ENCODE assay signal across 22 mouse cellular contexts in the genomic region with DNA sequence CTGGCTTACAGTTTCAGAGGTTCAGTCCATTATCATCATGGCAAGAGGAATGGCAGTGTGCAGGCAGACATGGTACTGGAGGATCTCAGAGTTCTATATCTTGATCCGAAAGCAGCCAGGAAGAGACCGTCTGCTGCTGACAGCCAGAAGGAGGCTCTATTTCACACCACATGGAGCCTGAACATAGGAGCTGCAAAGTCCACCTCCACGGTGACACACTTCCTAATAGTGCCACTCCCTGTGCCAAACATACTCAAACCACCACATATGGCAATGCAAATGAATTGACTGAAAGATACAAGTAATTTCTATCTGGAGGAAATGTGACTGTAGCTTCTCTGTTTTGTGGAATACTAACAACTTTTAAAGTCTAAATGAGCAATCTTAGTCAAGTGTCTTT.
DNase-seq lines count a peak whose midpoint lies in the region; TF ChIP-seq lines count a peak whose summit lies in the region.
"Had no signal": no experiment of that assay in that cellular context is flagged by ENCODE, and none has a peak within 500 bp of the region (broad histone marks: within the 10 kb centered on the region; RNA-seq: fewer than 3 reads in every experiment).

No protein-coding gene starts in this region.

- peak; percentile 1 for TF ChIP-seq CTCF in left cerebral cortex, adult 2 months (IDR thresholded peaks at IDR 0.05)

- intact Hi-C loops in left cerebral cortex, adult 2 months (cut with DNase I): no loop called here
- intact Hi-C loops in left cerebral cortex, postnatal 14 days (cut with DNase I): no loop called here
- intact Hi-C loops in gastrocnemius, postnatal 36 days (cut with DNase I): no loop called here

- H3K4me3 ChIP-seq in left cerebral cortex, adult 2 months: no peak overlapping the region
- H3K4me3 ChIP-seq: embryonic facial prominence, embryonic 13.5 days; embryonic facial prominence, embryonic 15.5 days; erythroblast, embryonic 14.5 days; forebrain, embryonic 10.5 days; forebrain, embryonic 12.5 days had no signal

- no peak overlapping the region for H3K27ac ChIP-seq in left cerebral cortex, adult 2 months
- H3K27ac ChIP-seq: embryonic facial prominence, embryonic 13.5 days; embryonic facial prominence, embryonic 15.5 days; forebrain, embryonic 10.5 days; forebrain, embryonic 12.5 days had no signal

- peak; percentile 29 for DNase-seq in heart, adult 11 months
- no peak for DNase-seq in heart, adult 18-20 months
- DNase-seq in left cerebral cortex, adult 2 months (ENCODE audit: extremely low spot score in 1 of 2, low spot score in 2 of 2): peak in 1 of 2 experiments; percentile 14
- no peak for DNase-seq in left cerebral cortex, postnatal 14 days (ENCODE audit: low spot score in 2 of 2)
- DNase-seq in brain, adult 2 months (ENCODE audit: low read depth, low spot score): peak; percentile 70
- peak; percentile 46 for DNase-seq in telencephalon, adult 2 months (ENCODE audit: low read depth, low spot score)
- no peak for DNase-seq in gastrocnemius, postnatal 36 days
- DNase-seq: adrenal gland, adult 8-10 months; adrenal gland, postnatal 14 days; adrenal gland, postnatal 36 days; cerebellum, adult 11 months; cerebellum, adult 18-20 months; cerebellum, adult 8-10 months; cerebellum, adult 9-11 months; cerebellum, postnatal 14 days; cerebellum, postnatal 36 days; embryo, embryonic 11 days had no signal

Comparison
In these comparisons a context has a peak if more than half of its experiments do, and no peak if none do; other contexts are left out.
1. DNase-seq: peak in heart, adult 11 months (single experiment), brain, adult 2 months (single experiment) and telencephalon, adult 2 months (single experiment); none in heart, adult 18-20 months (0 of 2), left cerebral cortex, postnatal 14 days (0 of 2) and gastrocnemius, postnatal 36 days (0 of 2).